8 mouse cellular contexts compared by ENCODE assay signal in the genomic region with DNA sequence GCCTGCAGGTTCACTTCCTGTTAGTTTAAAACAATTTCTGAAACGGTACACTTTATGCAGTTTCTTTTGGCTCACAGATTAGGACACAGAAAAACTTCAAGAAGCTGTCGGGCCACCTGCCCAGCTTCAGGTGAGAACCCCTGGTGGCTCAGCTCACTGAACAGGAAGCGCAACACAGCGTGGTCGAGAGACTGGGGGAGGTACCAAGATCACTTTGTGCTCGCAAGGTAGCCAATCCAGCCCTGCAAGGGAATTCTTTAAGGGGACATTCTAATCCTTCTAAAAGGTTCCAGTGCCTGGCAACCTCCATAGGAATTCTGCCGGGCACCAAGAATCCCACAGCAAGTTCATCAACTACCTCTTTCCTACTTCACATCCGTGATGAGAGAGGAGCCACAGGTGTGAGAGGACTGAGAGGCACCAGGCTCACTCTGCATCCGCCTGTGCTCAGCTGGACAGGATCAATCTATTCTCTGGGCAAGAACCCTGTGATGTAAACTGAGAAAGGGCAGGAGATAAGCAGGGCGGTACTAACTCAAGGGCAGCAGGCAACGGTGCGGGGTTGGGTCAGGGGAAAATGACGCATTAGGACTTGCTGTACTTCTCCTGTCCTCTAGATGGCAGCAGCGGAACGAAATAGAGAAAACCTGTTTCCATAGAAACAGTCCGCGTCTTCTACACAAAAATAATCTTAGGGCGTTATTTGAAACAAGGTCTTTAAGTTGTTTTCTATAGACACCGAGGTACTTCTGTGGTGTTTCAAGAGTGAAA.
DNase-seq lines count a peak whose midpoint lies in the region; ATAC-seq and TF ChIP-seq lines count a peak whose summit lies in the region.

No protein-coding gene starts in this region.

- peak; percentile 90 for DNase-seq in adipocyte (ENCODE audit: low spot score)
- DNase-seq in gastrocnemius, postnatal 10 days, result peak; percentile 55
- peak; percentile 77 for DNase-seq in hindlimb bud, embryonic 11.5 days (ENCODE audit: extremely low spot score, low read depth, low spot score)
- peak; percentile 56 to 70 for DNase-seq in left cerebral cortex, adult 2 months (ENCODE audit: extremely low spot score in 1 of 2, low spot score in 2 of 2)
- peak; percentile 81 to 82 for DNase-seq in right cerebral cortex, adult 2 months (ENCODE audit: low spot score in 2 of 2)
- peak; percentile 54 to 68 for DNase-seq in urinary bladder, postnatal 36 days (ENCODE audit: low spot score in 2 of 2)

- peak; percentile 90 for ATAC-seq in megakaryocyte, adult 5-6 weeks (ENCODE audit: poor library complexity, severe bottlenecking)

- peak; percentile 90 for TF ChIP-seq CTCF in cortical plate, adult 2 months (IDR thresholded peaks at IDR 0.05; ENCODE audit: extremely low read depth, insufficient read depth, low read length)
- peak; percentile 91 for TF ChIP-seq CTCF in left cerebral cortex, adult 2 months (IDR thresholded peaks at IDR 0.05)

- no peaks in the 10 kb centered on the region for H3K4me1 ChIP-seq in cortical plate, adult 2 months (ENCODE audit: control insufficient read depth, insufficient read depth, low read length)

- no peak for TF ChIP-seq POLR2A in cortical plate, adult 2 months (IDR thresholded peaks at IDR 0.05; ENCODE audit: extremely low read depth, insufficient read depth, low read length)

- no peak overlapping the region for H3K4me3 ChIP-seq in cortical plate, adult 2 months (ENCODE audit: insufficient read depth, low read length)
- H3K4me3 ChIP-seq in left cerebral cortex, adult 2 months, result no peak overlapping the region

- no peak overlapping the region for H3K27ac ChIP-seq in cortical plate, adult 2 months (ENCODE audit: insufficient read depth, low read length)
- no peak overlapping the region for H3K27ac ChIP-seq in left cerebral cortex, adult 2 months

- intact Hi-C loops in left cerebral cortex, adult 2 months (cut with DNase I), result loop anchor here (5.0 to 10.0 kb wide), 5 partner anchors 126 to 1526 kb away; partner anchors contain the start of gene Dnajc19
